Mouse (Mus musculus) MEL-GATA-1-ER (cell line): Measurements from ENCODE around the gene Hk1.
"Not testable (repeated sequence)": the region's sequence is repeated elsewhere in the genome, so short reads cannot be mapped to it uniquely, and the experiment has no call there.

Source experiments
- DNase-seq: peaks from one replicate; pipeline ENCODE4 v3.0.0-alpha.2; 2012; ENCODE audit warnings: low read depth; ENCODE audit errors: extremely low read depth

Hk1 gene

DNA sequence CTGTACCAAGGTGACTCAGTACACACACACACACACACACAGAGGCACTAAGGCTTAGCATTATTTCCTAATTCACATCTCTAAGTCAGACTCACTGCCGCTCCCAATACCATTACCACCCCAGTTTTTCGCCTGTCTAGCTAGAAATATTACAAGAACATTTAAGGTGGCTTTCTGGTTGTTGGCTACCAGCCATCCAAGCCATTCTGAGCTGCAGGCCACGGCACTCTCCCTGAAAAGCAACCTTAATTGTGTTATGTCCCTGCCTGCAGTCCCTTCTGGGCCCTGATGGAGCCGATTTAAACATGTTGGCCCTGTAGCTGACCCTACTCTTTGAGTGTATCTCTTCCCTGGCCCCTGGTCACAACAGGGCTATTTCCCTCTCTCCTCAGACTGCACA, 37.8 kb downstream of the Hk1 start:
- no peak for DNase-seq

DNA sequence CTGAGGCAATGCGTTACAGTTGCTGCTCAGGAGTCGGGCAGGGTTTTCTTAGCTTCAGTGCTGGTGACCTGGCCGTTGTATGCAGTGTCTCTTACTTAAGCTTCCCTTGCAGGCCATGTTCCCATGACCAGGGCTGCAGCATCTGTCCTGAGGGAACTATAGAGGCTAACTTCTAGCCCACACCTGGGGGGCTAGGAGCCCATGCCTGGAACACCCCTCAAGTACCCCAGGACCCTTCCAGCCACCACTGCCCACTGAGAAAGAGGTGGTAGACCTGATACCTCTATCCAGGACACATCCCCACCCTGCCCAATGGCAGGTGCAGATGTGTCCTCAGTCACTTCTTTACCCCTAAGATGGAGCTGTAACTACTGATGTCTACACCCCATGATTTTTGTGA, 38.7 kb downstream of the Hk1 start:
- DNase-seq, result no peak

DNA sequence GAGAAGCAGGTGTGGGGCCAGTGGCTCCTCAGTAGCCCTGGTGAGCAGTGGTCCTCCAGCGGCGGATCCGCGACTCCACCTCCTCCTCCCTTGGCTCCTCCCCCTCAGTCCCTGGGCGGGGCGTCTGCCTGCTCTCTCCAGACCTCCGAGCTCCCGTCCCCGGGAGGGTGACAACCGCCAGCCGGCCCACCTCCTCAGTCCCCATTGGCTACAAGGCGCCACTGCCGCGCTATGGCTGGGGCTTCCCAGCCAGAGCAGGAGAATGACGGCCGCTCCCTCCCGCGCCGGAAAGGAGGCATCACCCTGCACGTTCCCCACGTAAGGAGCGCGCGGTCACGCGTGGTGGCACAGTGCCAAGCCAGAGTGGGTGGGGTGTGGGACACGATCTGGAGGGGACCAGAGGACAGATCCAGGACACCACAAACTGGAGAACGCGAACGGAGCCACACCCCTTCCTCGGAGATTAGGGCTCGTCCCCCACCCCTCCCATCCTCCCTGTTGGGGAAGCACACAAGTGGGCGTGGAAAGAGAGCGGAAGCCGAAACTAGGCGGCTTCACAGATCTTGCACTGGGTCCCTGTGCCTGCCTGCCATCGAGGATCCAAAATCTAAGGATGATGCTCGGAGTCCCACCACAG, 39.5 kb downstream of the Hk1 start:
- peak; percentile 92 for DNase-seq

DNA sequence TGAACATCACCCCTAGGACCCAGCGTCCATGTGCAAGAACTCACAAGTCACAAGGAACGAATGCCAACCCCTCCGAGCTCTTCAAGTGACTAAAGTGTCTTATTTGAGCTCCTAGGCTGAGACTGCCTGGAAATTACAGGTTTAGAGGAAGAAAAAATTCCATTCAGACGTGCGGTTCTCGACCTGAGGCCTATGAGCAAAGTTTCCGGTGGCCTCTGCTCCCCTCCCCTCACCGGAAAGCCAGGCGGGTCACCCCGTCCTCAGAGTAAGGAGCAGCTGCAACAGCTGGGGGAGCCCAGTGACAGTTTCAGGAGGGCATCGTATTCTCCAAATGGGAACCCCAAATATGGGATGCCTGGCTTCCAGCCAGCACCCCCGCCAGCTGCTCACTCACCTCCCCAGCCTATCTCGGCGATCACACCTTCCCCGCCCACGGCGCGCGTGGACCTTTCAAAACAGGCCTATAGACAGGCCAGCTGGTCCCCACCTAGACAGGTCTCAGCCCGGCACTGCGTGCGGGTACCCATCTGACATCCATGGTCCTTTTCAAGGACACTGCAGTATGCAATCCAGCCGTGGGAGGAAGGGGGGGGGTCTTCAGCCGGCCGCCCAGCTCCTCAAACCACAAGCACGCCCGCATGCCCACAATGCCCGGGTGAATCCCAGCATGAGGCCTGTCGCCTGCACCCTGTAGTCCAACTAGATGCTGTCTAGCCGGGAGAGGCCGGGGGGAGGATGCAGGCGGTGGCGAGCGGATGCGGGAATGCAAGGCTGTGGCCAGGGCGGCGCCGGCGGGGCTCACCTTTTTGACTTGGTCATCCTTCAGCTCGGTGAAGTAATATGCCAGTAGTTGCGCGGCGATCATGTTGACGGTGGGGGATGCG, 40.3 kb downstream of the Hk1 start:
- no peak for DNase-seq

DNA sequence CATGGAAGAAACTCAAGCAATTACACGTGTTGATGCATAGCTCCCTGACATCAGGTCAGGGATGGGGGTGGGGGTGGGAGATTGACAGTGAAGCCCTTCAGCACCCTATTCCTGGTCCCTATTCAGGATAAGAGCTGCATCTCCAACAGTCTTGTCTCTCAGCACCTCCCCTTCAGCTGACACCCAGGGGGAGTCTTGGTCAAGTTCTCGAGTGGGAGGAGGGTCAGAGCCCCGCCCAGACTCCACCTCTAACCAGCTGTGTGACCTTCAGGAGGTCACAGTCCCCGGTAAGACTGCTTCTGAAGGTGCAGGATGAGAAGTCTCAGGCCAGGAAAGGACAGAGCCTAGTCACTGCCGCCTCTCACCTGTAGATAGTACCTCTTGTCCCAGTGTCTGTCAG, 41.1 kb downstream of the Hk1 start:
- no peak for DNase-seq

DNA sequence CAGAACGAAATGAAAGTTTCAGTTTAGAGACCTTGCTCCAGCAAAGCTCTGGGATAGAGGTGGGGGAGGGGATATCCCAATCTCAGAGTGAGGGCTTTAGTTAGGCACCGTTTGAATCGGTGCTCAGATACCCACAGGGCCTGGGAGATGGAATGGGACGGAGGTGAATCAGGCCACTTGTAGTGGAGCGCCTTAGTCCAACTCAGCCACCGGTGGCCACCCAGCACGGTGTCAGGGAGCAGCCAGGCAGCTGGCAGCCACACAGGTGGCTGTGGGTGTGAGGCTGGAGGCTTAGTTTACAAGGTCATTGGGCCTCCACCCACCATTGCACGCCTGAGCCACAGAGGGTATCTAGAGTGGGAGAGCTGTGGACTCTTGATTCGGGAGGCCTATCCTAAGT, 41.5 kb downstream of the Hk1 start:
- no peak for DNase-seq

DNA sequence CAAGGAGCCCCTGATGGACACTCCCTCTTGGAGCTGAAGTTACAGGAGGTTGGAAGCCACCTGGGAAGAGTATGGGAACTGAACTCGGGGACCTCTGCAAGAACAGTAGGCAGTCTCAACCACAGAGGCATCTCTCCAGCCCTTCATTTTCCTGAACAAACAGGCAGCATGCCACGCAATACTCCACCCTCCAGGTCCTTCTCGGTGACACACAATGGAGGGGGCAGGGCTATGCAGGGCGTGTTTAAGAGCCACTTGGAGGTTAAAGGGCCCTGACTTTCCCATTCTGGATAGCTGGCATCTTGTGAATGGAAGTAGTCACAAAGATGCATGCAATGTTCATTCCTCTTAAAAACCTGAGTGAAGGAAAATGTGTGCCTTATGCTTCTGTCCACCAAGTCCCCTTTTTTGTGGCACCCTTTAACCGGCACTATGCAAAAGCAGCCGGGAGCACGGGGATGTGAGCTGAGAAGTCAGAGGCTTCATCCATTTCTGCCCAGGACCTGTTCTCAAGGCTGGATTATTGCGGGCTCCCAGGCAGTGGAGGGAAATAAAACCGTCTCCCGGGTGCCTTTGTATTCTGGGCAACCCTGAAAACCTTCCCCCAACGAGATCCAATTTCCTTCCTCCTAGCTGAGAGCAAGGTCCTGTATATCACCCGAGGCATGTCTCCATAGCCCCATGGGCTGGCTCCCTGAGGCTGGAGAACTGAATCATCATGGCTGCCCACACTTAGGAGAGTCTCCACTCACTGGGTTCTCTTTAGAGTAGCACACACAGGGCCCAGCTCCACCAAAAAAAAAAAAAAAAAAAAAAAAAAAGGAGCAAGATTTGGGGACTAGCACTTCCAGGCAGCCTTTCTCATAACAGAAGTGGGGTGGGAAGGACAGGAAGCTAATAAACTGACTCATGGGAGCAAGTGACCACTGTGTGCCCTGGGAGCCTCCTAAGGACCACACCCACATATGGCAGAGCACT, 42.8 kb downstream of the Hk1 start:
- no peak for DNase-seq

DNA sequence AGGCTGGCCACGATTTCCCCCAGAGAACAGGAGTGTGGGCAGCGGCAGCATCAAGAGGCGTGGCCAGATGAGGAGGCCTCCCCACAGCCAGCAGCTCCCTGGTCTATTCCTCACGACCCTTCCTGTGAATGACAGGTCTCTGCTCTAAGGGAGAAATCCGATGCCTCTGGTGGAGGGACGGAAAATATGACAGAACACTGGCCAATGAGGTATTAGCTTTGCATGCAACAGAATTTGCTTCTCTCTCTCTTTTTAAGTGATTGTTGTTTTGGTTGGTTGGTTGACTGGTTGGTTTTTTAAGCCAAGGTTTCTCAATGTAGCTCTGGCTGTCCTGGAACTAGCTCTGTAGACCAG, 44.3 kb downstream of the Hk1 start:
- no peak for DNase-seq

DNA sequence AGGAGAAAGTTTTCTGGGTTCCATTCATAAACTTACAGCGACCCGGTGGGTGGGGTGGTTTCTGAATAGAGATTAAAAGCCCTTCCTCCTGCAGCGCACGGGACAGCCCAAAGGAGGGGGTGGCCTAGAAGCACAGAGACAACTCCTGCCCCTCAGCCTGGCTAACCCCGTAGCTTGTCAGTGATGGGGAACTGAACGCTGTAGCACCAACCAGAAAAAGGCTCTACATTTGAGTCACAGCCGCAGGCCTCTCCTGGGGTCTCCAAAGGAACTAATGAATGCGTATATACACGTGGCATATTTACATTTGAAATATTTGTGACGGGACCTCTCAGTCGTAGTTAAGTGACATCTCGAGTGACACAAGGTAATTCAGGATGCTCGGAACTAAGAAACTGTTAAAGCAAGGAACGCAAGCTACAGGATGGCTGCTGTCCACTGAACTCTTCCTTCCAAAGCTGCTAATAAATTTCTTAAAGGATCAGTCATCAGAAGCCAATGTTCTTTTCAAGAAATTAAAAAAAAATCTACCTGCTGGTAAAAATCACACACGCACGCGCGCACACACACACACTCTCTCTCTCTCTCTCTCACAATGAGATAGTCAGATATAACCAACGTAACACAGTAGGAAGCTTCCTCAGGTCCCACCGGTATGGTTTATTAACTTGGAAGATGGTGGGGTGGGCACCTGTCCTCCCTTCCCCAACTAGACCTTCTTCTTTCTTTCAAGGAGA, 44.9 kb downstream of the Hk1 start:
- peak; percentile 90 for DNase-seq

DNA sequence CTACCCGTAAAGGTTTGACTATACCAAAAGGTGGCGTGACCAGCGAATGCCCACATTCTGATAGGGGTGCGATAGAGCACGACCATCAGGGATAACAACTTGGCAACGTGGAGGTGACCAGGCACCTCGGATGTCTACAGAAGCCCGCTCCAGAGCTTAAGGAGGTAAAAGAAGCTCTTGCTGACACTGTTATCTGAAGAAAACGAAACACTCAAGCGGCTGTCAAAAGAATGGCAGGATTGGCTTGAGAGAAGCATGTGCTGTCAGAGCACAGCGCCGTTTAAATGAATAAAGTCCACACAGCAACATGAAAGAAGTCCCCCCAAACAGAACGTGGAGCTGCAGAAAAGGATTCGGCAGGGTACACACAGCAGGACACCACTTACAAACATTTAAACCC, 46.4 kb downstream of the Hk1 start:
- no peak for DNase-seq

DNA sequence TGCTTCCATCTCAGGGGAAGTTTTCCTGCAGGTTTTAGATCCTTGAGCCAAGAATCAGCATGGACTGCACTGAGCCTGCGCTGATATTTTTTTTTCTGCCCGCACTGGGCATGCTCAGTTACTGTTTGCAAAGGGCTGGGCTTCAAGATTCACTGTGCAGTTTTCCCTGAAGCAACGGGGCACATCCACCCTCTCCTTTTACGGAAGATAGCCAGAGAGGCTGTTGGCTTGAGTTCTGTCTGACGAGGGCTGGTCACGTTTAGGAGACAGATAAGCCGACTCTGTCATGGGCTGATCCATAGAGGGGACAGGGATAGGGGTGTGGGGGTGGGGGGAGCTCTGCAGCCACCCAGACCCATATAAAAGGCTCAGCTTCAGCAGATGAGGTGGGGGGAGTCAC, 47.2 kb downstream of the Hk1 start:
- peak; percentile 98 for DNase-seq

DNA sequence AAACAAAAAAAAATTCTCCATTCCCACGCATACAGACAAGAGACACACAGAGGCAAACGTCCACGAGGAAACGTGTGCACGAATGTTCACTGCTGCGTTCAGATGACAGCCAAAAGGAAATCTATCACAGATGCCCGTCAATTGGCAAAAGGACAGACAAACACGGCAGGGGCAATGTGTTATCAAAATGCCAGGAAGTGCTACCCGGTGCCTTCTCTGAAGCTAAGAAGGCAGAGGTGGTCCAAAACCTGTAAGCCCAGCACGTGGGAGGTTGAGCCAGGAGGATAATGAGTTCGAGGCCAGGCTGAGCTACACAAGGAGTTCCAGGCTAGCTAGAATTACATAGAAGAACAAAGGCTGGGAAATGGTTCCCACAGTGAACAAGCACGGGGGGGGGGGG, 47.9 kb downstream of the Hk1 start:
- no peak for DNase-seq

DNA sequence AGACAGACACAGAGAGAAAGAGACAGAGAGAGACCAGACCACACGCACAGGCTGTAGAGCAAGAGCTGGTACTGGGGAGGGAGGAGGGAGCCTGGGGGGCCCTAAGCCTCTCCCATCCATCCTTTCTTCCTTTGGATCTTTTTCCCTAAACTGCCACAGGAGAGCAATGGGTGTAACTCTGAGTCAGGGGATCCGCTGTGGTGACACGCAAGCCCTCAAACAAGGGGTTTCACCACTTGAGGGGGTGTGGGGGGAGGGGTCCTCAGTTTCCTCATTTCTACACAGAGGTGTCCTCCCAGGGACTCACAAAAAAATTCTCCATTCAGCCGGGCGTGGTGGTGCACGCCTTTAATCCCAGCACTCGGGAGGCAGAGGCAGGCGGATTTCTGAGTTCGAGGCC, 48.4 kb downstream of the Hk1 start:
- DNase-seq, result no peak

DNA sequence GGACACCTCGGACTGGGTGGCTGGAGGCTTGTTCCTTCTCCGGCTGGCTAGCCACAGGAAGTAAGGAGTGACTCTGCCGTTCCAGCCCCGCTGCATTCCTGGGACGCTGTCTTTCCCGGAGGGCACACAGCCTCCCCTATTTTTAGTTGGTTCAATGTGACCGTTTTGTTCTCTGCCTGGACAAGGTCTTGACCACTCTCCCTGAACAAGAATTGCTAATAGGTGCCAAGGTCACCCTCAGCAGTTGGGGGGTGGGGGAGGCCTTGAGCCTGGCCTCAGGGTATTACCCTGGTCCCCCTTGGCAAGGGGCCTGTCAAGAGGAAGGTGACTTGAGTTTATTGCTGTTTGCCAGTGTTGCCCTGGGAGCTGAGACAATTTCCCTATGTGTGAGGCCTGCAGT, 49.9 kb downstream of the Hk1 start:
- no peak for DNase-seq

DNA sequence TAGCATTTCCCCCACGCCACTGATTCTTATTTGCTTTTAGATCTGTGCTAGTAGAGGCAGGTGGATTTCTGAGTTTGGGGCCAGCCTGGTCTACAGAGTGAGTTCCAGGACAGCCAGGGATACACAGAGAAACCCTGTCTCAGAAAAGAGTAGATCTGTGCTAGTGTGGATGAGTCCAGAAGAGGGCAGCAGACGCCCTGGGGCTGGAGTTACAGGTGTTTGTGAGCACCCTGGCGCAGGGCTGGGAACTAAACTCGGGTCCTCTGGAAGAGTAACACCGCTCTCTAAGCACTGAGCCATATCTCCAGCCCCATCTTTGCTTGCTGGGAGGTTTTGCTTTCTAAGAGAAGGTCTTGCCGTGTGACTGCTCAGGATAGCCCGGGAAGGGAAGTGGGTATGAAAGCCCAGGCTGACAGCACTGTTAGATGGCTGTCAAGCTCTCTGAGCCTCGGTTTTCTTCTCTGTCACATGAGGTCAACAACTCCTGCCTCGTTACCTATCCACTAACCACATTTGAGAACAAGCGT, 50.8 kb downstream of the Hk1 start:
- no peak for DNase-seq

DNA sequence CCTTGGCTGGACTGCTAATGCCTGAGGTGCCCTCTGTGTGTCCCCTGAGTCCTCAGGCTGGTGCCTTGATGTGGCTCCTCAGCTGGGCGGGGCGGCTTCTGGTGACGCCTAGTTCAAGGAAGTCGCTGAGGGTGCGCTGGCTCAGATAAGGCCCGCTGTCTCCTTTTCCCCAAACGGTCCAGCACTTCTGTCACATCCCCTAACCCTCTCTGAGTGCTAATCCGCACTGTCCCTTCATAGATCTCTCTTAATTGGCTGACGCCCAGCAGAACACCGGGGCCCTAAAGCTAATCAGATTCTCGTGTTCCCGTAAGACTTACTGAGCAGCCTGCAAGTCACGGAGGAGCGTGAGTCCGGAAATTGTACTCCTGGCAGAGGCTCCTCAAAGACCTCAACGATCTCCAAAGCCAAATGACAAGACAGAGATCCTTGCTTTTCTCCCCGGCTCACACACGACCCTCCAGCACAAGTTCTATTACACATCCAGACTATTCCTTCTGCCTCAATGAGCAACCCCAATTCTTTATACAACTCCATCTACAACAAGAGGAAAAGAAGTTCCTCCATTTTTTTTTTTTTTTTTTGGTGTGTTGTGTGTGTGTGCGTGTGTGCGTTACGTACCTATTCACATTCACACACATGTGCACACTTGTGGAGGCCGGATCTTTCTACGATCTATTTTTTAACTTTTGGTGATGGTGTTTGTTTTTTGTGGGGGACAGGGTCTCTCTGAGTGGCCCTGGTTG, 52.0 kb downstream of the Hk1 start:
- DNase-seq, result peak; percentile 100

DNA sequence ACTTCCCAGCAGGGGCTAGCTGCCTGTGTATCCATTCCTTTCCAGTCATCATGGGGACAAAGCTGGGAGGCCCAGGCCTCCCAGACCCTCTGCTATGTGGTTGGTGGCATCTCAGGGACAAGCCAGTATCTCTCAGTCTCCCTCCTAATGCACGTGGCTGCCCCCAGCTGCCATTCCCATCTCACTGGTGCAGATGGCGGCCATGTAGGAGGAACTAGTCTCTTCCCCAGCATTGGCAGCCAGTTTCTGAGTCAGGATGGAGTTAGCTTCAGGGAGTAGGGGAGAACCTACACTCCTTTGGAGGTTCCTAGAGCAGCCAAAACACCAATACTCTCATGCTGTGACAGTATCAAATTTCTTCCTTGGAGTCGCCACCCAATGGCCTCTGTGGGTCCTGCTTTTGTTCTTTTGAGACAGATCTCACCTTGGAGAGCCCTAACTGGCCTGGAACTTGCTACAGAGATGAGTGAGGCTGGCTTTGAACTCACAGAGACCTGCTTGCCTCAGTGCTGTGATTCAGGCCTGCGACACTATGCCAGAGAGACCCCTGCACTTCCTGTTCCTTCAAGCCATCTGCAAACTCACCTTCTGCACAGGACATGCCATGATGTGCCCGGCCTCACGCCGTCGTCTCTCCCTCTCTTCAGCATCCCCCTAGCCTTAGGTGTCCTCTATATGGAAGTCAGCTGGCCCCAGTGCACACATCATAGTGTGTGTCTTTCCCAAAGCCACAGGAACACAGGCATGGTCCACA, 52.7 kb downstream of the Hk1 start:
- DNase-seq, result no peak

DNA sequence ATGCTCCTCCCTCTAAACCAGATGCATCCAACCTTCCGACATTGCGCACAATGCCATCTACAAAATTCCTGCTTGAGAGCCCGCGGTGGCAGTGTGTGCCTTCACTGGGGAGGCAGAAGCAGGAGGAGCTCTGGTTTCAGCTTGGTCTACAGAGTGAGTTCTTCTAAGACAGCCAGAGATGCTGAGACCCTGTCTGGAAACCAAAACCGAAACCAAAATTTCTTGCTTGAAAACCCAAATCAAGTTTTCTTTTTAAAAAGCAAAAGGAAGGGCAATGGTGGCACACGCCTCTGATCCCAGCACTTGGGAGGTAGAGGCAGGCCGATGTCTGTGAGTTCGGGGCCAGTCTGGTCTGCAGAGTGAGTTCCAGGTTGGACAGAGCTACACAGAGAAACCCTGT, 53.7 kb downstream of the Hk1 start:
- no peak for DNase-seq

DNA sequence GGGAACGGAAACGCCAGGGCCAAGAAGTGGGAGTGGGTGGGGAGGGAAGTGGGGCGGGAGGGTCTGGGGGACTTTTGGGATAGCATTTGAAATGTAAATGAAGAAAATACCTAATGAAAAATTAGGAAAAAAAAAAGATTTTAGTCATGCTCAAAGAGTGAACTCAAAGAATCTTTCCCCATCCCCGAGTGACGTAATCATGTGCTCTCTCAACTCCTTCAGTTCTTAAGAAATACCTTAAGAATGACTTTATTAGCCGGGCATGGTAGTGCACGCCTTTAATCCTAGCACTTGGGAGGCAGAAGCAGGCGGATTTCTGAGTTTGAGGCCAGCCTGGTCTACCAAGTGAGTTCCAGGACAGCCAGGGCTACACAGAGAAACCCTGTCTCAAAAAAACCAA, 56.9 kb downstream of the Hk1 start:
- DNase-seq, result not testable (repeated sequence)

DNA sequence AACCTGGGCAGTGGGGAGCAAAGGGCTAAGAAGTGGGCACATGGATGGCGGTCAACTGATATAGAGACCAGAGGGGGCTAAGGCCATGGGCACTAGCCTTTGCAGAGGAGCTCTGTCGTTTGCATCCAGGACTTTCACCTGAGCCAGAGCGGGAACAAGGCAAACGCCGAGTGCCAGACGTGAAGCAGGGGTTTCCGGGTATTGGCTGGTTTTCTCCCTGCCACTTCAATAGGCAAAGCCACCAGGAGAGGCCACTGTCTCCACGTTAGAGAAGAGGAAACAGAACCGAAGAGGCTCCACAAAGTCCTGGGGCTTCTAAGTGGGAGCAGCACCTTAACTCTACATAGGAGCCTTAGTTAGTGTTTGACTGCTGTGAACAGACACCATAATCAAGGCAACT, 58.3 kb downstream of the Hk1 start:
- DNase-seq, result no peak
